Mouse (Mus musculus): ENCODE results near the gene Shoc2. TPM values are rescaled to one million over a fixed set of nuclear protein-coding genes. Genes with fewer than 3 reads are reported as not detected.
"Not testable (repeated sequence)": the region's sequence is repeated elsewhere in the genome, so short reads cannot be mapped to it uniquely, and the experiment has no call there.

Shoc2 gene
- total RNA-seq, 2 experiments from 2014 or later = 45.6 to 48.3 TPM

- DNase-seq (ENCODE audit: low spot score in 2 of 2) = no peak
Observed at GRCm38 (mm10) chr19:53929218-53929617, 14.9 kb upstream of the Shoc2 start.

GRCm38 (mm10) chr19:53933050-53933449 is 11.1 kb upstream of the Shoc2 start:
- no peak for DNase-seq (ENCODE audit: low spot score in 2 of 2)

GRCm38 (mm10) chr19:53934046-53934445 is 10.1 kb upstream of the Shoc2 start:
- no peak for DNase-seq (ENCODE audit: low spot score in 2 of 2)

GRCm38 (mm10) chr19:53939467-53939866 is 4.6 kb upstream of the Shoc2 start:
- no peak for DNase-seq (ENCODE audit: low spot score in 2 of 2)

GRCm38 (mm10) chr19:53941139-53941538 is 3.0 kb upstream of the Shoc2 start:
- DNase-seq (ENCODE audit: low spot score in 2 of 2) = no peak

- no peak for DNase-seq (ENCODE audit: low spot score in 2 of 2)
Observed at GRCm38 (mm10) chr19:53942342-53942741, 1.8 kb upstream of the Shoc2 start.

- DNase-seq (ENCODE audit: low spot score in 2 of 2) = no peak
Observed at GRCm38 (mm10) chr19:53944786-53945169, 672 bp downstream of the Shoc2 start.

GRCm38 (mm10) chr19:53945171-53946042 is 1.3 kb downstream of the Shoc2 start:
- peak; percentile 17 to 18 for DNase-seq (ENCODE audit: low spot score in 2 of 2)

GRCm38 (mm10) chr19:53957513-53957912 is 13.4 kb downstream of the Shoc2 start:
- no peak for DNase-seq (ENCODE audit: low spot score in 2 of 2)

GRCm38 (mm10) chr19:53962511-53962910 is 18.4 kb downstream of the Shoc2 start:
- no peak for DNase-seq (ENCODE audit: low spot score in 2 of 2)

- not testable (repeated sequence) for DNase-seq (ENCODE audit: low spot score in 2 of 2)
Observed at GRCm38 (mm10) chr19:53964347-53964746, 20.2 kb downstream of the Shoc2 start.

GRCm38 (mm10) chr19:53964910-53965633 is 21.0 kb downstream of the Shoc2 start:
- DNase-seq (ENCODE audit: low spot score in 2 of 2) = no peak

GRCm38 (mm10) chr19:53969226-53969625 is 25.1 kb downstream of the Shoc2 start:
- no peak for DNase-seq (ENCODE audit: low spot score in 2 of 2)

GRCm38 (mm10) chr19:53971938-53972337 is 27.8 kb downstream of the Shoc2 start:
- DNase-seq (ENCODE audit: low spot score in 2 of 2) = no peak

GRCm38 (mm10) chr19:53973656-53974055 is 29.6 kb downstream of the Shoc2 start:
- no peak for DNase-seq (ENCODE audit: low spot score in 2 of 2)

- no peak for DNase-seq (ENCODE audit: low spot score in 2 of 2)
Observed at GRCm38 (mm10) chr19:53982041-53982440, 37.9 kb downstream of the Shoc2 start.

- no peak for DNase-seq (ENCODE audit: low spot score in 2 of 2)
Observed at GRCm38 (mm10) chr19:53983336-53983735, 39.2 kb downstream of the Shoc2 start.

- no peak for DNase-seq (ENCODE audit: low spot score in 2 of 2)
Observed at GRCm38 (mm10) chr19:53984628-53985027, 40.5 kb downstream of the Shoc2 start.

GRCm38 (mm10) chr19:53990538-53990937 is 46.4 kb downstream of the Shoc2 start:
- DNase-seq (ENCODE audit: low spot score in 2 of 2) = no peak

GRCm38 (mm10) chr19:53993860-53994259 is 49.8 kb downstream of the Shoc2 start:
- DNase-seq (ENCODE audit: low spot score in 2 of 2) = no peak

GRCm38 (mm10) chr19:53994276-53994675 is 50.2 kb downstream of the Shoc2 start:
- DNase-seq (ENCODE audit: low spot score in 2 of 2) = no peak

- DNase-seq (ENCODE audit: low spot score in 2 of 2) = no peak
Observed at GRCm38 (mm10) chr19:54010973-54011372, 66.9 kb downstream of the Shoc2 start.

All from adrenal gland, postnatal 4 days (tissue).